ENCODE assay signal across 7 mouse cellular contexts in genomic region chr11:57747294-57748080, GRCm38 (mm10). TPM values are rescaled to one million over a fixed set of nuclear protein-coding genes. Genes with fewer than 3 reads are reported as not detected.
DNase-seq lines count a peak whose midpoint lies in the region; ATAC-seq lines count a peak whose summit lies in the region.

No protein-coding gene starts in this region.

- H3K9ac ChIP-seq in midbrain, embryonic 15.5 days, result no peak overlapping the region

- ATAC-seq in midbrain, embryonic 15.5 days (replicated peaks), result no peak
- ATAC-seq in megakaryocyte-erythroid progenitor cell, adult 5-6 weeks (replicated peaks; ENCODE audit: low FRiP score, low TSS enrichment, poor library complexity, severe bottlenecking), result peak; percentile 60

- no peak overlapping the region for H3K4me2 ChIP-seq in midbrain, embryonic 15.5 days

- 92% methylated on average over 19 of the region's 19 CpGs for WGBS in midbrain, embryonic 10.5 days
- WGBS in midbrain, embryonic 15.5 days, result 81% methylated on average over 19 of the region's 19 CpGs

- no peak overlapping the region for H3K4me3 ChIP-seq in midbrain, embryonic 10.5 days
- H3K4me3 ChIP-seq in midbrain, embryonic 15.5 days, result no peak overlapping the region

- no peaks in the 10 kb centered on the region for H3K4me1 ChIP-seq in midbrain, embryonic 10.5 days
- no peaks in the 10 kb centered on the region for H3K4me1 ChIP-seq in midbrain, embryonic 15.5 days

- peaks cover 8% of the 10 kb centered on the region; the same call in 1 of the 2 replicates for H3K36me3 ChIP-seq in midbrain, embryonic 10.5 days
- H3K36me3 ChIP-seq in midbrain, embryonic 15.5 days (replicated peaks), result no peaks in the 10 kb centered on the region

- no peaks in the 10 kb centered on the region for H3K27me3 ChIP-seq in midbrain, embryonic 10.5 days (ENCODE audit: low read depth, poor library complexity, severe bottlenecking)
- no peaks in the 10 kb centered on the region for H3K27me3 ChIP-seq in midbrain, embryonic 15.5 days (replicated peaks)

- DNase-seq in midbrain, embryonic 10.5 days (ENCODE audit: low spot score), result peak; percentile 26
- peak; percentile 36 for DNase-seq in MEL-GATA-1-ER (ENCODE audit: extremely low read depth, low read depth)
- peak; percentile 16 for DNase-seq in brain, adult 2 months (ENCODE audit: low read depth, low spot score)
- DNase-seq in induced T-regulatory cell, adult 2 months (ENCODE audit: low read depth), result peak; percentile 50
- DNase-seq in thymus, postnatal 36 days, result peak; percentile 56 to 57

- no peak overlapping the region for H3K27ac ChIP-seq in midbrain, embryonic 10.5 days (replicated peaks)
- H3K27ac ChIP-seq in midbrain, embryonic 15.5 days, result no peak overlapping the region

- no peaks in the 10 kb centered on the region for H3K9me3 ChIP-seq in midbrain, embryonic 10.5 days (replicated peaks)
- no peaks in the 10 kb centered on the region for H3K9me3 ChIP-seq in midbrain, embryonic 15.5 days

RNA-seq across cellular contexts. Expression of gene Sap30l, which starts 54.0 kb away (rescaled TPM):
- 7.2 TPM in 2 replicates for polyA plus RNA-seq in midbrain, embryonic 10.5 days (2016; fragmentation: Nextera tagmentation; extraction: Ambion mirVana)
- polyA plus RNA-seq in midbrain, embryonic 15.5 days (2015; fragmentation: Nextera tagmentation; extraction: Ambion mirVana), result 9.3 and 11.6 TPM in 2 replicates
- 13.9 and 19.3 TPM in 2 replicates for total RNA-seq in megakaryocyte-erythroid progenitor cell, adult 5-6 weeks (2014; fragmentation: Nextera tagmentation)
- 11.8 and 18.7 TPM in 2 replicates for total RNA-seq in megakaryocyte-erythroid progenitor cell, adult 5-6 weeks (2017)
